Mouse (Mus musculus): ENCODE results near the gene B4gat1.
A peak's percentile ranks its signal among the peaks of the same experiment; 100 is the strongest.

B4gat1 gene

GRCm38 (mm10) chr19:5058801-5059771, 20.5 kb downstream of the B4gat1 start:
- no peak for DNase-seq (ENCODE audit: low read depth, low spot score)

GRCm38 (mm10) chr19:5060365-5061330, 22.0 kb downstream of the B4gat1 start:
- DNase-seq (ENCODE audit: low read depth, low spot score) = no peak

- DNase-seq (ENCODE audit: low read depth, low spot score) = no peak
Observed at GRCm38 (mm10) chr19:5062041-5062440, 23.4 kb downstream of the B4gat1 start.

- no peak for DNase-seq (ENCODE audit: low read depth, low spot score)
Observed at GRCm38 (mm10) chr19:5062446-5062845, 23.8 kb downstream of the B4gat1 start.

GRCm38 (mm10) chr19:5065104-5065503, 26.5 kb downstream of the B4gat1 start:
- DNase-seq (ENCODE audit: low read depth, low spot score) = no peak

- peak; percentile 40 for DNase-seq (ENCODE audit: low read depth, low spot score)
Observed at GRCm38 (mm10) chr19:5067040-5067799, 28.6 kb downstream of the B4gat1 start.

GRCm38 (mm10) chr19:5067867-5068569, 29.4 kb downstream of the B4gat1 start, which contains the start of gene Cd248:
Cd248 (plus strand) TSS chr19:5068078.
- DNase-seq (ENCODE audit: low read depth, low spot score) = no peak

- no peak for DNase-seq (ENCODE audit: low read depth, low spot score)
Observed at GRCm38 (mm10) chr19:5068570-5069234, 30.1 kb downstream of the B4gat1 start.

- no peak for DNase-seq (ENCODE audit: low read depth, low spot score)
Observed at GRCm38 (mm10) chr19:5069486-5069885, 30.9 kb downstream of the B4gat1 start.

- DNase-seq (ENCODE audit: low read depth, low spot score) = no peak
Observed at GRCm38 (mm10) chr19:5069978-5070377, 31.4 kb downstream of the B4gat1 start.

- DNase-seq (ENCODE audit: low read depth, low spot score) = no peak
Observed at GRCm38 (mm10) chr19:5071077-5071476, 32.5 kb downstream of the B4gat1 start.

- peak; percentile 76 for DNase-seq (ENCODE audit: low read depth, low spot score)
Observed at GRCm38 (mm10) chr19:5071545-5072369, 33.1 kb downstream of the B4gat1 start.

GRCm38 (mm10) chr19:5072389-5073019, 33.9 kb downstream of the B4gat1 start:
- peak; percentile 36 for DNase-seq (ENCODE audit: low read depth, low spot score)

GRCm38 (mm10) chr19:5073028-5073427, 34.4 kb downstream of the B4gat1 start:
- peak; percentile 49 for DNase-seq (ENCODE audit: low read depth, low spot score)

- DNase-seq (ENCODE audit: low read depth, low spot score) = no peak
Observed at GRCm38 (mm10) chr19:5073518-5073917, 34.9 kb downstream of the B4gat1 start.

GRCm38 (mm10) chr19:5079279-5079678, 40.7 kb downstream of the B4gat1 start:
- no peak for DNase-seq (ENCODE audit: low read depth, low spot score)

GRCm38 (mm10) chr19:5082005-5082404, 43.4 kb downstream of the B4gat1 start:
- DNase-seq (ENCODE audit: low read depth, low spot score) = no peak

- no peak for DNase-seq (ENCODE audit: low read depth, low spot score)
Observed at GRCm38 (mm10) chr19:5082596-5082995, 44.0 kb downstream of the B4gat1 start.
